Mouse (Mus musculus): ENCODE results near the gene Pla2g2d.
"Not testable (repeated sequence)": the region's sequence is repeated elsewhere in the genome, so short reads cannot be mapped to it uniquely, and the experiment has no call there.

Pla2g2d gene

DNA sequence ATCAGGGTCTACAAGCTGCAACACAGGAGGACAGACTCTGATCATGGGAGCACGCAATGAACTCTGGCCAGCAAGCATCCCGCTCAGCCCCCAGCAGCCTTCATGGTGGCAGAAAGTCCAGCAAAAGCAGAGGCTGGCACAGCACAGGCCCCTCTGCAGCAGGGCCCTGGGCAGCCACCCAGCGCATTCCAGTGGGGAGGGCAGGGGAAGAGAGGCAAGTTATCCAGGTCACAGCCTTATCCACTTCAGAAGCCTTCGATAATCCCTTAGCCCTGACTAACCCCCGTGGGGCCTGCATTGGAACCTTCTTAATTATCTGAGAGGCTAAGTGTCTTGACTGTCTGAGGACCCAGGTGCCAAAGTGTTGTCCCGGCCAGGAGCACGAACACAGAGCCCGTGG lies 43.6 kb downstream of the Pla2g2d start:
- no peak for ATAC-seq (ENCODE audit: insufficient number of reproducible peaks, low FRiP score, low TSS enrichment)

DNA sequence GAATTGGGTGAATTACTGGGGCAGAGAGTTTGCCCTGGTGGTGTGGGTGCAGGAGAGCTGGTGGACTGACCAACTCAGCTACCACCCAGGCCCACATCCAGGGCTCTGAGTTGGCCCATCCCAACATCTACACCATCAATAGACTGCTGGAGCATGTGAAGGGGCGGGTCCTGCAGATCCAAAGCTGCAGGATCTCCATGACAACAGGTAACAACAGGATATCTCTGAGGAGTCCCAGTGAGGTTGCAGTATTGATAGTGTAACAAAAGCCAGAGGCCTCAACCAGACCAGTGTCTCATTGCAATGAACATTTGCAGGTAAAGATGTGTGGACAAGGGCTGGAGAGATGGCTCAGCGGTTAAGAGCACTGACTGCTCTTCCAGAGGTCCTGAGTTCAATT lies 45.5 kb downstream of the Pla2g2d start:
- ATAC-seq (ENCODE audit: insufficient number of reproducible peaks, low FRiP score, low TSS enrichment), result no peak

DNA sequence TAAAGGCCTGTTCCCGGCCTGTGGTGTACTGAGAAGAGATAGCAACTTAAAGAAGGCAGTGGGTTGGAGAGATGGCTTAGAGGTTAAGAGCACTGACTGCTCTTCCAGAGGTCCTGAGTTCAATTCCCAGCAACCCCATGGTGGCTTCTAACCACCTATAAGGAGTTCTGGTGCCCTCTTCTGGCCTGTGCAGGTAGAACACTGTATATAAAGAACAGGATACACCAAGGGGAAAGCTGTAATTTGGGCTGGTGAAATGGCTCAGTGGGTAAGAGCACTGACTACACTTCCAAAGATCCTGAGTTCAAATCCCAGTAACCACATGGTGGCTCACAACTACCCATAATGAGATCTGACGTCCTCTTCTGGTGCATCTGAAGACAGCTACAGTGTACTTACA lies 48.6 kb downstream of the Pla2g2d start:
- not testable (repeated sequence) for ATAC-seq (ENCODE audit: insufficient number of reproducible peaks, low FRiP score, low TSS enrichment)

DNA sequence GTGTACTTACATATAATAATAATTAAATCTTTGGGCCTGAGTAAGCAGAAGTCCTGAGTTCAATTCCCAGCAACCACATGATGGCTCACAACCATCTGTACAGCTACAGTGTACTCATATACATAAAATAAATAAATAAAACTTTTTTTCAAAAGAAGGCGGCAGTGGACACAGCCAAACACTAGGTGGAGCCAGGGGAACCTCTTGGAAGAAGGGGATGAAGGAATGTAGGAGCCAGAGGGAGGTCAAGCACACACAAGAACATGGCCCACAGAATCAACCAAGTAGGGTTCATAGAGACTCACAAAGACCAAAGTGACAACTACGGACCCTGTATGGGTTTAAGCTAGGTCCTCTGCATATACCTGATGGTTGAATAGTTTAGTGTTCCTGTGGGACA lies 49.1 kb downstream of the Pla2g2d start:
- no peak for ATAC-seq (ENCODE audit: insufficient number of reproducible peaks, low FRiP score, low TSS enrichment)

GRCm38 (mm10) chr4:138825751-138826567 lies 50.4 kb downstream of the Pla2g2d start:
- no peak for ATAC-seq (ENCODE audit: insufficient number of reproducible peaks, low FRiP score, low TSS enrichment)

DNA sequence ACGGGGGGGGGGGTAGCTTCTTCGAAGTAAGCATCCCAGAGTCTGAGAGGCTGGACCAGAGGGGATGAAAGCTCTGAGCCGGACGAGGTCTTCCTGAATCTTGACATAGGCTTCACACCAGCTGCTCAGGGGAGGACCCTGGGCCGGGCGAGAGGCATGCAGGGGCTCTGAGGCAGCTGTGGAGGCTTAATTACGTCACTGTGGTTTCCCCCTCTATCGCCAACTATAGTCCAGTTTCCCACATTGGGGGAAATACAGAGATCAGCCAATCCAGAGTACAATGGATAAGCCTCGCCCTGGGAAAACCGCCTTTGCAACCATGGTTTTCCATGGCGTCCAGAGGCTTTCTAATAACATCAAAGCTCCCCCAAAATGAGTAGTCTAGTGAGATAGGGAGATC lies 51.6 kb downstream of the Pla2g2d start:
- ATAC-seq (ENCODE audit: insufficient number of reproducible peaks, low FRiP score, low TSS enrichment), result no peak

Data from cerebellum, adult (tissue).